Mouse (Mus musculus): ENCODE measurements around the gene Rbm4b.

Gene Rbm4b

GRCm38 (mm10) chr19:4756193-4756911, at the start of gene Rbm4b:
Gene Rbm4b, plus strand, starts transcription at chr19:4756497.
- peak; percentile 91 for DNase-seq (ENCODE audit: low read depth)

DNA sequence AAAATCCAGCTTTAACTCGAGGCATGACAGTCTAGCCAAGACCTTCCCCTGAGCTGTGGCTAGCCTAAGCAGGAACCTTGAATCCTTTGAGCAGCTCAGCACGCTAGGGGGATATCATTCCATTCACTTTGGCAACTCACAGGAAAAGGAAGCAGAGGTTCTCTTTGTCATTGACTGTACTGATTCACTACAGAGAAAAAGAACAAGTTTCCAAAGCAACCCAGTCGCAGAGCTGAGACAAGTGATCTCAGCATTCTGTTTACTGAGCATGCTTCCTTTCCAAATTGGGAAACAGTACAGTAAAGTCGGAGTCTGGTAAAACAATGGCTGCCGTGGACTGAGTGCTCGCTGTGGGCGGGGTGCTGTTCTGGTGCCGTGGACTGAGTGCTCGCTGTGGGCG, 47.5 kb upstream of the Rbm4b start:
- no peak for DNase-seq (ENCODE audit: low read depth)

DNA sequence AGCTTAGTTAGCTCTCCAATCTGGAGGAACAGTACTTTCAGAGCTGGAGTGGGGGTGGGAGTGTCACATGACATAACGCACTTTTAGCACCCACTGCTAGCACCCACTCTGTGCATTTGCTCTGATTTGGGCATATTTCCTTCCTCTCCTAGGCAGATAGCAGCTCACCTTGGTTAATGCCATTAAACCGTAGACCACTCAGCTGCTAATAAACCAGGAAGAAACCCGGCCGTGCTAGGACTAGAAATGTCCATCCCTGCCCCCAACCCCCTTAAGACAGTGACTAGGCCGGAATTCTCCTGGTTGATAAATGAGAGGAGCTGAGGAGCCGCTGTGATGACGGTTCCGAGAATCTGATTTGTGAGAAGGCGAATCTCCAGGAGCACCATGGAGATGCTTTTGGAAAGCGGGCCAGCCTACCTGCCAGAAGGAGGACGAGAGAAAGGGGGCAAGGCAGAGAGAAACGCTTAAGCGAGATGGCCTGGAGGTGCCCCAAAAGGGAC, 45.1 kb upstream of the Rbm4b start, which contains the start of gene Sptbn2:
Gene Sptbn2 (plus strand): TSS at position 70 of the 503 bp plus-strand sequence.
- no peak for DNase-seq (ENCODE audit: low read depth)

- no peak for DNase-seq (ENCODE audit: low read depth)
Measured at GRCm38 (mm10) chr19:4711601-4712155, 44.6 kb upstream of the Rbm4b start.

DNA sequence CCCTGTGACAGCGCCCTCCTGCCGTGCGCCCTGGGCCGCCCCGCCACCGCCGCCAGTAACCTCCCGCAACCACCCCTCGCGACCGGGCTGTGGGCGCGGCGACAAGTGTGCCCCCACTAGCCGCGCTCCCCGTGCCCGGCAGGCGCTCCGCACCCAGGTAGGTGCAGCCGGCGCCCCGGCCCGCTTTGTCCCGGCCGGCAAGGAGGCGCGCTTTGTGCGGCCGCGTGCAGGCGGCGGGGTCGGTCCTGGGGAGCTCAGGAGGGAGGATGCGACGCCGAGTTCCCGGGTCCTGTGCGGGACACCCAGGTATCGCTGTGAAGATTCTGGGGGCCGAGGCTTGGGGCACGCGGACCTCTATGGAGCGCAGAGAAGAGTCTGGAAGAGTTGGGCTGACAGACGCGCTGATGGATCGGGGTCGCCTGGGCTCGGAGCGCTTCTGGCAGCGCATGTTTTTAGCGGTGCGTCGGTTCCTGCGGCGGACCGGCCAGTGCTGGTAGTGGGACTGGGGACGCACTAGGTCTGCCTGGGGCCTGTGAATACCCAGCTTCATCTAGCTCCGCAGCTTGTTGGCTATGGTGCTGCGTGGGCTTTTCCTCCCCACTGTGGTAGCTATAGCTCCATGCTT, 44.0 kb upstream of the Rbm4b start:
- DNase-seq (ENCODE audit: low read depth) = no peak

DNA sequence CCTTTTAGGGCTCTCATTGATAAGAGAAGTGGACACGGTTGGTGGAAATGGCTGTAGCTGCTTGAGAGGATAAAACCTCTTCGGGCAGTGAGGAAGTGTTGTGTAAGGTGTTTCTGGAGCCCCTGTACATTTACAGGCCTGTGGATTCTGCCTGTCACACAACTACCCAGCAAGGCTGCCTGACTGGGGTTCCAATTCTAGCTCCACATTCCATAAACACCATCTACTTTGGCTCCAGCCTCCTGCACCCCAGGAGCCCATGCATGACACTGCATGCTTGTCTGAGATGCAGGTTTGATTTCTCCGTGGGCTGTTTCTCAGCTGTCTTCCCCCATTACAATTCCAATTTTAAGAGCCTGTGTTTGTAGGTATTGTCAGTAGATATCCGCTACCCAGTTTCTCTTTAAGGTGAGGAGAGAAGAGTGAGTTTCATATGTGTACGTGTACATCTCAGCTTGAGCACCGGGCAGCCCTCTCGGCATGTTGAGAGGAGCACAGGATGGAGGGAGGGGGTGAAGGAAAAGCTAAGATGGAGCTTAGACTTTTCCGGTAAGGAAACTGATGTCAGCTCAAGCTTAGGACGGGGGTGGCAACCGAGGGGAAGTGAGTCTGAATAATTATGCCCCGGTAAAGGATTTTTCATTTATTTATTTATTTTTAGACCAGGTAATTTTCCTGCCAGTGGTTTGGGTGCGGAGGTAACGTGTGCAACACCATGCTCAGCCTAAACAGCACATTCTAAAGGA, 43.3 kb upstream of the Rbm4b start:
- no peak for DNase-seq (ENCODE audit: low read depth)

- DNase-seq (ENCODE audit: low read depth) = no peak
Measured at GRCm38 (mm10) chr19:4713886-4714285, 42.4 kb upstream of the Rbm4b start.

DNA sequence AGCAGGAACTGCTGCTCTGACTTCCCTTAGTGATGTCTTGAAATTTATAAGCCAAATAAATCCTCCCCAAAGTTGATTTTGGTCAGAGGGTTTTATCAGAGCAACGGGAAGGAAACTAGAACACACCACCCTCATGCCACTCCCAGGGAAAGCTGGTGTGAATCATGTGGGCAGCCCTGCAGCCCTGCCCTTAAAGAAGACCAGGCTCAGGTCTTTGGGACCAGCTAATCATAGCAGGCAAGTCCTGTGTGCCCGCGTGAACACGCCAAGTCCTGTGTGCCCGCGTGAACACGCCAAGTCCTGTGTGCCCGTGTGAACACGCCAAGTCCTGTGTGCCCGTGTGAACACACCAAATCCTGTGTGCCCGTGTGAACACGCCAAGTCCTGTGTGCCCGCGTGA, 39.5 kb upstream of the Rbm4b start:
- DNase-seq (ENCODE audit: low read depth) = no peak

DNA sequence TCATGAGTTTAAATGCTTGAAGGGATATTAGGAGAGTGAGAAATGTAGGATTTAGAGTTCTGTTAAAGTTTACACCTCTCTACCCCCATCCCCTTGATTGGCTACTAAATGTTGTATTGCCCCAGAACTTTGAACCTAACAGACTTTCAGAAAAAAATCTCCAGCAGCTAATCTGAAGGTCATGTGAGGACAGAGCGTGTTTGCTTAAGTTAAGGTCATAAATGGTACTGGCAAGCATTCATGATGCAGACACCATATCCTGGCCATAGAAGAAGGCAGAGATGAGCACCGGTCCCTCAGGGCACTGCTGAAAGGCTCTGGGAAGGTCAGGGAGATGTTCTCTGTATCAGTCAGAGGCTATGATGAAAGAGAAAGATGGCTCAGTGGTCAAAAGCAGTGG, 39.0 kb upstream of the Rbm4b start:
- DNase-seq (ENCODE audit: low read depth) = no peak

GRCm38 (mm10) chr19:4718716-4719115, 37.6 kb upstream of the Rbm4b start:
- peak; percentile 41 for DNase-seq (ENCODE audit: low read depth)

GRCm38 (mm10) chr19:4719351-4719764, 36.9 kb upstream of the Rbm4b start:
- no peak for DNase-seq (ENCODE audit: low read depth)

DNA sequence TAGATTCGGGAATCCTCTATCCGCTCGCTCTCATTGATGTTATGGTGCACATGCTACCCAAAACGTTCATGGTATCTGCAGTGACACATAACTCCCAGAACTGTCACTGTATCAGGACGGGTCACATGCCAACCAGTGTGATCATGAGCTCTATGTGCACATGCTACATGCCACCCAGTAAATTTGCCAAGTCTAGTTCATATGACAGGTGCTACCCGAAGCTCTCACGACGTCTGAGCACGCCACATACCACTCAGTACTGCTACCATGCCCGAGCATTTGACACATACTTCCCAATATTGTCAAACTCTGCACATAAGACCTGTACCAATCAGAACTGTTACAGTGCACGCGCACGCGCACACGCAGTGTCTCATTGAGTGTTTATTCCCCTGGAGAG, 36.2 kb upstream of the Rbm4b start:
- no peak for DNase-seq (ENCODE audit: low read depth)

DNA sequence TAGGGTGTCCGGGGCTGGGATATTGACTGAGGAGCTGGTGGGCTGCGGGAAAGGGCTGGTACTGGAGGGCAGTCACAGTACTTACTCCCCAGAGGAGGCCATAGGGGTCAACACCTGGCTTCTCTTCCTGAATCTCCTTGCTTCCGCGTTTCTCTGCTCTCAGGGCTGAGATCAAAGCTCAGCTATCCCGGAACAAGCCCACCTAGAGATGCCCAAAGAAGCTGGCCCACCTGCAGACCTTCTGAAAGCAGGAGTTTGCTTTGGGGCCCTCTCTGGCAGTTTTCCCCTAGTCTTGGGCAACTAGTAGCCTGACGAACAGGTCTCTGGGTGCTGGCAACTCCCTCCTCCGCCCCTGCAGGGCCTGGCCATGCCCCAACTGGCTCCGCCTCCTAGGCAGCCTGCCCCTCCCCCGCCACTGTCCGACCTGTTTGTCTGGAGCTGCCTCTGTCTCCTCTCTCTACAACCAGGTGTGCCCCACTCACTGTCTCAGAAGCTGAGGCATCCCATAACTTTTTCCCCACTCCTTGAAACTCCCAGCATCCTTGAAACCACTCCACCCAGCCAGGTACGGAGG, 35.5 kb upstream of the Rbm4b start:
- DNase-seq (ENCODE audit: low read depth) = no peak

DNA sequence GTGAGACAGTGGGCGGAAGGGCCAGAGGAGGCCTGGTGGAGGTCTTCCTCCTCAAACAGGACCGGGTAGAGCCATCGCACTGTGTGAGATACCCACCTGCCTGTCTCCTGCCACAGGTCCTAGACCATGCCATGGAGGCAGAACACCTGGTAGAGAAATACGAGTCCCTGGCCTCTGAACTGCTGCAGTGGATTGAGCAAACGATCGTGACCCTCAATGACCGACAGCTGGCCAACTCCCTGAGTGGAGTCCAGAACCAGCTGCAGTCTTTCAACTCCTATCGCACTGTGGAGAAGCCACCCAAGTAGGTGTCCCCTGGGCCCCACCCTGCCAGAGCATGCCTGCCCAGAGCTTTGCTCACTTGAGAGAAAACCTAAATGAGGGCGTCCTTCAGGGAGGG, 27.1 kb upstream of the Rbm4b start:
- DNase-seq (ENCODE audit: low read depth) = no peak

- DNase-seq (ENCODE audit: low read depth) = no peak
Measured at GRCm38 (mm10) chr19:4733052-4733451, 23.2 kb upstream of the Rbm4b start.

GRCm38 (mm10) chr19:4737866-4738265, 18.4 kb upstream of the Rbm4b start:
- no peak for DNase-seq (ENCODE audit: low read depth)

- no peak for DNase-seq (ENCODE audit: low read depth)
Measured at GRCm38 (mm10) chr19:4739053-4739452, 17.2 kb upstream of the Rbm4b start.

- DNase-seq (ENCODE audit: low read depth) = no peak
Measured at GRCm38 (mm10) chr19:4739762-4740161, 16.5 kb upstream of the Rbm4b start.

GRCm38 (mm10) chr19:4741482-4741881, 14.8 kb upstream of the Rbm4b start:
- DNase-seq (ENCODE audit: low read depth) = no peak

GRCm38 (mm10) chr19:4742229-4742628, 14.1 kb upstream of the Rbm4b start:
- no peak for DNase-seq (ENCODE audit: low read depth)

DNA sequence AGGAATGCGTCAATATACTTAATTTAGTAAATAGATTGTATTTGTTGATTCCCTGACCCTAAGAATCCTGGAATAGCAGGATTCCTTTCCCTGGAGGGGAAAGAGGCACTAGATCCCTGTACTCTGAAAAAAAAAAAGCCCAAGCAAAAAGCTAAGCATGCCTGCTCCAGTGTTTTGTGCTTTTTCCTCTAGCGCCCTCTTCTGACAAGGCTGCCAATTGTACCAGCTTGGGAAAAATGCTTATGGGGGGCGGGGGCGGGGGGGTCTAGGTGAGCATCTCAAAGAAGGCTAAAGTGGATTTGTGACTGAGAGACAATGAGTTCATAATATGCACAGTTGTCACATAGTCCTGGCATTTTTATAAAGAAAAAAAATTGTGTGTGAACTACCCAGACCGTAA, 12.8 kb upstream of the Rbm4b start:
- DNase-seq (ENCODE audit: low read depth) = peak; percentile 31

DNA sequence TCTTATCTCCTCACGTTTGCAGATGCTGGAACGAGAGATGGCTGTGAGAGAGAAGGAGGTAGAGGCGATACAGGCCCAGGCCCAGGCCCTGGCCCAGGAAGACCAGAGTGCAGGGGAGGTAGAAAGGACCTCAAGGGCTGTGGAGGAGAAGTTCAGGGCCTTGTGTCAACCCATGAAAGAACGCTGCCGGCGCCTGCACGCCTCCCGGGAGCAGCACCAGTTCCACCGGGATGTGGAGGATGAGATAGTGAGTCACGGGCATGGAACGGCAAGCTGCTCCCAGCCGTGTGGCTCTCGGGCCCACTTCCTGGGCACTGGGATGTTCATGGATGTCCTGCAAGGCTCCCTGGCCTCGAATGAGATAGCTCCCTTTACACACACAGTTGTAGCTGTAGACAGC, 12.3 kb upstream of the Rbm4b start:
- DNase-seq (ENCODE audit: low read depth) = no peak
